Mouse (Mus musculus) heart, adult 2 months (tissue): ENCODE data around the gene Ift43. TPM values are rescaled to one million over a fixed set of nuclear protein-coding genes. Genes with fewer than 3 reads are reported as not detected.

Source experiments
- DNase-seq, 2 experiments: peaks; one replicate each; pipeline ENCODE4 v3.0.0; 2021
- H3K27ac ChIP-seq: fragments of 200-600 bp; 2 replicates; pipeline ENCODE4 v1.8.1; 2022
- H3K27me3 ChIP-seq: fragments of 200-500 bp; 2 replicates; pipeline ENCODE4 v1.6.1; 2012; ENCODE audit warnings: mild to moderate bottlenecking, low read length, inconsistent platforms, mixed read lengths; ENCODE audit not compliant: control insufficient read depth, insufficient read depth
- H3K36me3 ChIP-seq: fragments of 200-500 bp; 2 replicates; pipeline ENCODE4 v1.6.1; 2012; ENCODE audit warnings: low read length, inconsistent platforms; ENCODE audit not compliant: control insufficient read depth, insufficient read depth
- H3K4me1 ChIP-seq: fragments of 200-500 bp; 2 replicates; pipeline ENCODE4 v1.6.1; 2011; ENCODE audit warnings: low read length; ENCODE audit not compliant: control insufficient read depth, insufficient read depth
- H3K4me3 ChIP-seq: fragments of 200-600 bp; 2 replicates; pipeline ENCODE4 v1.8.1; 2022
- H3K79me2 ChIP-seq: fragments of 200-500 bp; replicated peaks from 2 replicates; pipeline ENCODE4 v1.6.1; 2012; ENCODE audit warnings: mild to moderate bottlenecking, inconsistent platforms, low read length, moderate library complexity, mixed read lengths; ENCODE audit not compliant: control insufficient read depth, insufficient read depth
- H3K9ac ChIP-seq: fragments of 200-500 bp; 2 replicates; pipeline ENCODE4 v1.6.1; 2012; ENCODE audit warnings: low read depth, mild to moderate bottlenecking, control low read depth, inconsistent platforms, low read length, mixed read lengths
- CTCF ChIP-seq: fragments of 200-600 bp; IDR thresholded peaks from 2 replicates; pipeline ENCODE4 v1.8.1; 2022; ENCODE audit warnings: antibody characterized with exemption, mild to moderate bottlenecking, moderate library complexity
- EP300 ChIP-seq: fragments of 200-500 bp; IDR thresholded peaks from 2 replicates; pipeline ENCODE4 v1.6.1; 2011; ENCODE audit warnings: low read depth, low read length, control low read depth; ENCODE audit not compliant: insufficient read depth
- POLR2A ChIP-seq: fragments of 200-500 bp; IDR thresholded peaks from 2 replicates; pipeline ENCODE4 v1.6.1; 2011; ENCODE audit warnings: mild to moderate bottlenecking, low read depth, low read length, control low read depth; ENCODE audit not compliant: insufficient read depth
- WGBS: fragments of 180-500 bp; shearing (Covaris S2); methylation state at CpG from one replicate; pipeline ENCODE4 v1.1.7; 2018; 5-methylcytosine and 5-hydroxymethylcytosine counted together
- intact Hi-C: fragments of 180-260 bp; cut with DNase I; formaldehyde crosslinking; loops from one replicate; pipeline ENCODE4 v1.15.1; 2025
- polyA plus RNA-seq: library from polyadenylated mRNA; depleted of rRNA; stranded (reverse); fragments of >200 nt; gene quantifications from 2 replicates; pipeline ENCODE4 v1.2.3, GENCODE M21; 2012
- total RNA-seq, 2 experiments: library from RNA; stranded (reverse); gene quantifications; 2 replicates each; pipeline ENCODE4 v1.2.3; 2021

Gene Ift43
- total and polyA plus RNA-seq, 3 experiments, result 21.6 to 31.9 (median 26.1) TPM

- H3K4me1 ChIP-seq, result peaks cover 10% of the 10 kb centered on the region
- no peaks in the 10 kb centered on the region for H3K79me2 ChIP-seq
- no peak overlapping the region for H3K27ac ChIP-seq
- TF ChIP-seq EP300, result no peak
- no peak for TF ChIP-seq POLR2A
- TF ChIP-seq CTCF, result no peak
- intact Hi-C loops, result no loop called here
- H3K4me3 ChIP-seq, result no peak overlapping the region
- H3K27me3 ChIP-seq, result no peaks in the 10 kb centered on the region
- 96% methylated on average over 4 of the region's 4 CpGs for WGBS
- H3K9ac ChIP-seq, result no peak overlapping the region
- DNase-seq, result no peak
- no peaks in the 10 kb centered on the region; the same call in 1 of the 2 replicates for H3K36me3 ChIP-seq
These were observed 13.5 kb downstream of the Ift43 start for GRCm38 (mm10) chr12:86095806-86096205.

- no peak overlapping the region for H3K9ac ChIP-seq
These were observed 15.4 kb downstream of the Ift43 start for GRCm38 (mm10) chr12:86097781-86098180.

GRCm38 (mm10) chr12:86100711-86101110 lies 18.4 kb downstream of the Ift43 start:
- Histone ChIP-seq H3K4me1 (peaks cover 8% of the 10 kb centered on the region), H3K27ac (no peak overlapping the region), H3K9ac (no peak overlapping the region), H3K27me3 (no peaks in the 10 kb centered on the region), H3K36me3 (no peaks in the 10 kb centered on the region), H3K4me3 (no peak overlapping the region), H3K79me2 (no peaks in the 10 kb centered on the region)
- TF ChIP-seq EP300, result no peak
- no peak for TF ChIP-seq CTCF
- TF ChIP-seq POLR2A, result no peak
- WGBS, result 76% methylated on average over 3 of the region's 3 CpGs
- intact Hi-C loops, result no loop called here
- DNase-seq, result no peak

More at GRCm38 (mm10) chr12:86097781-86098180, 15.4 kb downstream of the Ift43 start:
- H3K27me3 ChIP-seq, result no peaks in the 10 kb centered on the region
- no peaks in the 10 kb centered on the region for H3K36me3 ChIP-seq
- H3K27ac ChIP-seq, result no peak overlapping the region
- peaks cover 4% of the 10 kb centered on the region for H3K4me1 ChIP-seq
- H3K4me3 ChIP-seq, result no peak overlapping the region
- WGBS, result 82% methylated on average over 11 of the region's 11 CpGs
- TF ChIP-seq EP300 (no peak), CTCF (no peak), POLR2A (no peak)
- H3K79me2 ChIP-seq, result no peaks in the 10 kb centered on the region
- no peak for DNase-seq
- intact Hi-C loops, result no loop called here

DNA sequence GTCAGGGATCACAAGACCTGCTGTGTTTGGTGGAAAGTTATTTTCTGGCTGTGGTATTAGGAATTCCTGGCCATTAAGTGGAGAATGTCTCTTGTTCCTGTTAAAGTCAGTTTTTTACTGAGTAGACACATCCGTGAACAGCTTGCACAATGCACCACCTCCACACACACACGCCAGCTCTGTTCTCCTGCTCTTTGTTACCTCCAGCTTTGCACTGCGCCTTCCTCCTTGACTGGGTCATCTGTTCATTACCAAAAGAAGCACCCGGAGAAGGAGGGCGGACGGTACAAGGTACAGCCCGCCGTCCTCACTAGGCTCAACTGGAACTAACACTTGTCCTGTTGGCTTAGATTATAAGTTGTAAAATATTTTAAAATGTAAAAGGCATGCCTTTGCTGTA lies 20.3 kb downstream of the Ift43 start:
- Histone ChIP-seq H3K79me2 (no peaks in the 10 kb centered on the region), H3K27me3 (no peaks in the 10 kb centered on the region), H3K4me3 (no peak overlapping the region), H3K4me1 (peaks cover 6% of the 10 kb centered on the region; the same call in 1 of the 2 replicates), H3K9ac (no peak overlapping the region), H3K27ac (no peak overlapping the region), H3K36me3 (no peaks in the 10 kb centered on the region)
- no peak for TF ChIP-seq EP300
- no peak for TF ChIP-seq POLR2A
- TF ChIP-seq CTCF, result no peak
- 85% methylated on average over 8 of the region's 8 CpGs for WGBS
- intact Hi-C loops, result no loop called here
- no peak for DNase-seq

DNA sequence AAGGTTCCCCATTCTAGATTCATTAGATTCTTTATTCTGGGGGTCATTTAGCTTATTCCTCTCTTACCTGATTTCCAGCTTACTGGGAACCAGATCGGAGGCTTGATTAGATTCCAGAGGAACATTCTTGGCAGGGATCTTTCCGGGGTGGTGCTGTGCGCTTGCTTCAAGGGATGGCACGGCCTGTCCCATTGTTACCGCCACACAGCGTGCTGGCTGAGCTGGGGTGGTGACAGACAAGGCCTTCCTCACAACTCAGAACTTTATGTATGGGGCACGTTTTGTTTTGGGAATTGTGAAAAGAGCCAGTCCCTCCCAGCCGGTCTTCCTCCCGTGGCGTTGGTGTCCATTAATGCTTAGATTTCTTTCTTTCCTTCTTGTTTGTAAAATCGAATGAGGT lies 21.1 kb downstream of the Ift43 start:
- Histone ChIP-seq H3K27ac (peak overlapping the region; percentile 76), H3K4me3 (no peak overlapping the region), H3K36me3 (no peaks in the 10 kb centered on the region), H3K79me2 (no peaks in the 10 kb centered on the region), H3K4me1 (peaks cover 6% of the 10 kb centered on the region; the same call in 1 of the 2 replicates), H3K9ac (no peak overlapping the region), H3K27me3 (no peaks in the 10 kb centered on the region)
- intact Hi-C loops, result no loop called here
- TF ChIP-seq EP300 (no peak), POLR2A (no peak), CTCF (no peak)
- DNase-seq, result no peak
- 56% methylated on average over 11 of the region's 11 CpGs for WGBS

- H3K9ac ChIP-seq, result no peak overlapping the region
- no peak overlapping the region for H3K4me3 ChIP-seq
- WGBS, result 33% methylated on average over 8 of the region's 8 CpGs
- H3K36me3 ChIP-seq, result no peaks in the 10 kb centered on the region
- peak overlapping the region; percentile 76 for H3K27ac ChIP-seq
- intact Hi-C loops, result no loop called here
- no peaks in the 10 kb centered on the region for H3K79me2 ChIP-seq
- H3K4me1 ChIP-seq, result peaks cover 6% of the 10 kb centered on the region; the same call in 1 of the 2 replicates
- H3K27me3 ChIP-seq, result no peaks in the 10 kb centered on the region
- DNase-seq, result no peak
- no peak for TF ChIP-seq POLR2A
- TF ChIP-seq CTCF, result no peak
- no peak for TF ChIP-seq EP300
These were observed 21.5 kb downstream of the Ift43 start for GRCm38 (mm10) chr12:86103852-86104251.
